Mouse (Mus musculus) ES-Bruce4 (cell line): ENCODE data around the gene Pheta2.

Source experiments
- CTCF ChIP-seq: IDR thresholded peaks from one replicate; pipeline ENCODE4 v1.8.1; 2011; ENCODE audit warnings: low read depth, low read length
- EP300 ChIP-seq: IDR thresholded peaks from 2 replicates; pipeline ENCODE4 v1.6.1; 2011; ENCODE audit warnings: low read depth, low read length; ENCODE audit not compliant: insufficient read depth
- POLR2A ChIP-seq: IDR thresholded peaks from one replicate; pipeline ENCODE4 v1.8.1; 2011; ENCODE audit warnings: low read length; ENCODE audit not compliant: insufficient read depth

- TF ChIP-seq CTCF (no peak), EP300 (no peak), POLR2A (no peak)
Observed at GRCm38 (mm10) chr15:82317839-82318238, 20.9 kb upstream of the Pheta2 start.
